Mouse (Mus musculus): ENCODE results near the gene Il27ra.

- TF ChIP-seq GATA1 (IDR thresholded peaks at IDR 0.05; ENCODE audit: low read length) (no peak), TAL1 (IDR thresholded peaks at IDR 0.05; ENCODE audit: low read length) (no peak)
Observed at GRCm38 (mm10) chr8:84067047-84067573, 24.7 kb upstream of the Il27ra start.
